Mouse (Mus musculus) brain, embryonic 14.5 days (tissue): ENCODE data around the gene Fam78a. TPM values are rescaled to one million over a fixed set of nuclear protein-coding genes. Genes with fewer than 3 reads are reported as not detected.
A peak's percentile ranks its signal among the peaks of the same experiment; 100 is the strongest.
"Not testable (repeated sequence)": the region's sequence is repeated elsewhere in the genome, so short reads cannot be mapped to it uniquely, and the experiment has no call there.

Experiments used
- DNase-seq: peaks from one replicate; pipeline ENCODE4 v3.0.0-alpha.2; 2011; ENCODE audit warnings: low read depth
- CTCF ChIP-seq: fragments of 200-500 bp; IDR thresholded peaks from 2 replicates; pipeline ENCODE4 v1.5.1; 2012; ENCODE audit warnings: inconsistent platforms, mild to moderate bottlenecking, moderate library complexity, borderline replicate concordance; ENCODE audit not compliant: insufficient read depth, insufficient read length; ENCODE audit errors: extremely low read depth
- POLR2A ChIP-seq: fragments of 200-500 bp; IDR thresholded peaks from 2 replicates; pipeline ENCODE4 v1.6.1; 2012; ENCODE audit warnings: mild to moderate bottlenecking, inconsistent platforms, borderline replicate concordance; ENCODE audit not compliant: poor library complexity, insufficient read depth, insufficient read length, severe bottlenecking; ENCODE audit errors: extremely low read depth
- polyA plus RNA-seq: library from polyadenylated mRNA; depleted of rRNA; stranded (reverse); fragments of >200 nt; gene quantifications from 2 replicates; pipeline ENCODE4 v1.2.3, GENCODE M21; 2012

Gene Fam78a
- polyA plus RNA-seq, 1 experiment: 0.86 TPM

- DNase-seq: no peak
- no peak for TF ChIP-seq CTCF
- TF ChIP-seq POLR2A: no peak
These were observed 32.2 kb downstream of the Fam78a start for GRCm38 (mm10) chr2:32052418-32052817.

- DNase-seq: no peak
- TF ChIP-seq POLR2A (no peak), CTCF (no peak)
These were observed 32.9 kb downstream of the Fam78a start for GRCm38 (mm10) chr2:32051791-32052190.

- no peak for DNase-seq
- TF ChIP-seq CTCF (no peak), POLR2A (no peak)
These were observed 37.3 kb downstream of the Fam78a start for GRCm38 (mm10) chr2:32047323-32047722.

- no peak for TF ChIP-seq CTCF
- TF ChIP-seq POLR2A: no peak
- DNase-seq: no peak
These were observed 38.6 kb downstream of the Fam78a start for GRCm38 (mm10) chr2:32046009-32046408.

- no peak for DNase-seq
- TF ChIP-seq POLR2A (no peak), CTCF (no peak)
These were observed 39.3 kb downstream of the Fam78a start for GRCm38 (mm10) chr2:32045375-32045774.

GRCm38 (mm10) chr2:32043836-32044235, 40.8 kb downstream of the Fam78a start:
- no peak for TF ChIP-seq POLR2A
- TF ChIP-seq CTCF: no peak
- no peak for DNase-seq

GRCm38 (mm10) chr2:32041087-32041486, 43.6 kb downstream of the Fam78a start:
- DNase-seq: no peak
- no peak for TF ChIP-seq POLR2A
- no peak for TF ChIP-seq CTCF

- not testable (repeated sequence) for DNase-seq
These were observed 44.0 kb downstream of the Fam78a start for GRCm38 (mm10) chr2:32040646-32041045.

- TF ChIP-seq POLR2A (no peak), CTCF (no peak)
- peak; percentile 4 for DNase-seq
These were observed 46.0 kb downstream of the Fam78a start for GRCm38 (mm10) chr2:32038661-32039081.

- DNase-seq: no peak
- TF ChIP-seq POLR2A (no peak), CTCF (no peak)
These were observed 47.3 kb downstream of the Fam78a start for GRCm38 (mm10) chr2:32037279-32037858.

GRCm38 (mm10) chr2:32034206-32034605, 50.5 kb downstream of the Fam78a start:
- TF ChIP-seq CTCF (no peak), POLR2A (no peak)
- no peak for DNase-seq

- TF ChIP-seq POLR2A (no peak), CTCF (no peak)
- peak; percentile 9 for DNase-seq
These were observed 51.2 kb downstream of the Fam78a start for GRCm38 (mm10) chr2:32033436-32033835.
